Mouse (Mus musculus): ENCODE data around the gene Fam19a4. TPM values are rescaled to one million over a fixed set of nuclear protein-coding genes. Genes with fewer than 3 reads are reported as not detected.

The Fam19a4 gene
- polyA plus RNA-seq, 1 experiment = not detected

- H3K27ac ChIP-seq (ENCODE audit: insufficient read depth, low read length) = no peak overlapping the region
- TF ChIP-seq POLR2A (IDR thresholded peaks at IDR 0.05; ENCODE audit: low read depth, low read length) (no peak), CTCF (IDR thresholded peaks at IDR 0.05; ENCODE audit: borderline replicate concordance, insufficient read depth, low read length) (no peak)
- no peaks in the 10 kb centered on the region for H3K4me1 ChIP-seq (ENCODE audit: control insufficient read depth, insufficient read depth, low read length)
- no peak overlapping the region for H3K4me3 ChIP-seq (ENCODE audit: insufficient read depth, low read length)
Observed at GRCm38 (mm10) chr6:96826626-96827025, 233.6 kb downstream of the Fam19a4 start.

GRCm38 (mm10) chr6:96802981-96803380 lies 257.2 kb downstream of the Fam19a4 start:
- H3K27ac ChIP-seq (ENCODE audit: insufficient read depth, low read length) = no peak overlapping the region
- H3K4me1 ChIP-seq (ENCODE audit: control insufficient read depth, insufficient read depth, low read length) = no peaks in the 10 kb centered on the region
- TF ChIP-seq CTCF (IDR thresholded peaks at IDR 0.05; ENCODE audit: borderline replicate concordance, insufficient read depth, low read length) (no peak), POLR2A (IDR thresholded peaks at IDR 0.05; ENCODE audit: low read depth, low read length) (no peak)
- H3K4me3 ChIP-seq (ENCODE audit: insufficient read depth, low read length) = no peak overlapping the region

- H3K4me3 ChIP-seq (ENCODE audit: insufficient read depth, low read length) = no peak overlapping the region
- no peak overlapping the region for H3K27ac ChIP-seq (ENCODE audit: insufficient read depth, low read length)
- no peak for TF ChIP-seq CTCF (IDR thresholded peaks at IDR 0.05; ENCODE audit: borderline replicate concordance, insufficient read depth, low read length)
- TF ChIP-seq POLR2A (IDR thresholded peaks at IDR 0.05; ENCODE audit: low read depth, low read length) = no peak
- H3K4me1 ChIP-seq (ENCODE audit: control insufficient read depth, insufficient read depth, low read length) = no peaks in the 10 kb centered on the region
Observed at GRCm38 (mm10) chr6:96798746-96799145, 261.5 kb downstream of the Fam19a4 start.

- Histone ChIP-seq H3K27ac (ENCODE audit: insufficient read depth, low read length) (no peak overlapping the region), H3K4me3 (ENCODE audit: insufficient read depth, low read length) (no peak overlapping the region), H3K4me1 (ENCODE audit: control insufficient read depth, insufficient read depth, low read length) (no peaks in the 10 kb centered on the region)
- no peak for TF ChIP-seq CTCF (IDR thresholded peaks at IDR 0.05; ENCODE audit: borderline replicate concordance, insufficient read depth, low read length)
- no peak for TF ChIP-seq POLR2A (IDR thresholded peaks at IDR 0.05; ENCODE audit: low read depth, low read length)
Observed at GRCm38 (mm10) chr6:96797451-96797850, 262.8 kb downstream of the Fam19a4 start.

Other genes starting within 250 kb of the Fam19a4 start
- 40.3 and 44.5 TPM in 2 replicates for gene Eogt, start 88.8 kb upstream of the Fam19a4 start, polyA plus RNA-seq (2011; ENCODE audit: insufficient read length, low read depth, missing spikeins)
- gene Tmf1, start 118.7 kb upstream of the Fam19a4 start, polyA plus RNA-seq (2011; ENCODE audit: insufficient read length, low read depth, missing spikeins) = 55.8 and 62.6 TPM in 2 replicates
- gene Uba3, start 145.2 kb upstream of the Fam19a4 start, polyA plus RNA-seq (2011; ENCODE audit: insufficient read length, low read depth, missing spikeins) = 136 and 147 TPM in 2 replicates
- gene Arl6ip5, start 150.3 kb upstream of the Fam19a4 start, polyA plus RNA-seq (2011; ENCODE audit: insufficient read length, low read depth, missing spikeins) = 140 and 204 TPM in 2 replicates
- not detected in 2 replicates for gene Lmod3, start 192.3 kb upstream of the Fam19a4 start, polyA plus RNA-seq (2011; ENCODE audit: insufficient read length, low read depth, missing spikeins)

Measured in embryonic fibroblast, embryonic 13.5 days (primary cell).